Mouse (Mus musculus): ENCODE data around the gene Qsox1. TPM values are rescaled to one million over a fixed set of nuclear protein-coding genes. Genes with fewer than 3 reads are reported as not detected.
A peak's percentile ranks its signal among the peaks of the same experiment; 100 is the strongest.

Gene Qsox1
- polyA plus RNA-seq, 1 experiment from 2014 or later = 19.8 TPM

GRCm38 (mm10) chr1:155758711-155759110 lies 54.0 kb downstream of the Qsox1 start:
- no peaks in the 10 kb centered on the region for H3K4me1 ChIP-seq

GRCm38 (mm10) chr1:155757621-155758020 lies 55.1 kb downstream of the Qsox1 start:
- no peak overlapping the region for H3K4me2 ChIP-seq (replicated peaks)
- peaks cover 74% of the 10 kb centered on the region for H3K27me3 ChIP-seq
- no peaks in the 10 kb centered on the region for H3K9me3 ChIP-seq
- WGBS = 60% methylated on average over 7 of the region's 7 CpGs
- no peaks in the 10 kb centered on the region for H3K4me1 ChIP-seq
- H3K9ac ChIP-seq (replicated peaks) = no peak overlapping the region
- H3K4me3 ChIP-seq = no peak overlapping the region
- ATAC-seq (ENCODE audit: low FRiP score, low read depth) = no peak
- no peaks in the 10 kb centered on the region for H3K36me3 ChIP-seq
- H3K27ac ChIP-seq (replicated peaks) = no peak overlapping the region

More at GRCm38 (mm10) chr1:155758711-155759110, 54.0 kb downstream of the Qsox1 start:
- peak; percentile 44; the same call in 1 of the 2 replicates for ATAC-seq (ENCODE audit: low FRiP score, low read depth)
- Histone ChIP-seq H3K27me3 (peaks cover 74% of the 10 kb centered on the region), H3K4me3 (no peak overlapping the region), H3K4me2 (replicated peaks) (no peak overlapping the region), H3K9ac (replicated peaks) (no peak overlapping the region), H3K9me3 (no peaks in the 10 kb centered on the region), H3K27ac (replicated peaks) (no peak overlapping the region), H3K36me3 (no peaks in the 10 kb centered on the region)
- WGBS = 71% methylated on average over 4 of the region's 4 CpGs

- H3K4me2 ChIP-seq (replicated peaks) = no peak overlapping the region
- no peak for ATAC-seq (ENCODE audit: low FRiP score, low read depth)
- no peaks in the 10 kb centered on the region for H3K36me3 ChIP-seq
- no peaks in the 10 kb centered on the region for H3K9me3 ChIP-seq
- H3K4me1 ChIP-seq = peaks cover 12% of the 10 kb centered on the region; the same call in 1 of the 2 replicates
- 73% methylated on average over 9 of the region's 9 CpGs for WGBS
- H3K27ac ChIP-seq (replicated peaks) = no peak overlapping the region
- H3K9ac ChIP-seq (replicated peaks) = no peak overlapping the region
- peaks cover 83% of the 10 kb centered on the region for H3K27me3 ChIP-seq
- H3K4me3 ChIP-seq = no peak overlapping the region
These were observed 59.3 kb downstream of the Qsox1 start for GRCm38 (mm10) chr1:155753411-155753810.

- 65% methylated on average over 6 of the region's 6 CpGs for WGBS
- no peak within 1 kb of the TSS for H3K9ac ChIP-seq (replicated peaks)
- no peak for ATAC-seq (ENCODE audit: low FRiP score, low read depth)
- H3K4me2 ChIP-seq (replicated peaks) = no peak within 1 kb of the TSS
- no peaks in the 10 kb centered on the region for H3K36me3 ChIP-seq
- H3K9me3 ChIP-seq = no peaks in the 10 kb centered on the region
- no peak within 1 kb of the TSS for H3K4me3 ChIP-seq
- H3K27ac ChIP-seq (replicated peaks) = no peak within 1 kb of the TSS
- H3K27me3 ChIP-seq = peaks cover 85% of the 10 kb centered on the region
- H3K4me1 ChIP-seq = peaks cover 12% of the 10 kb centered on the region; the same call in 1 of the 2 replicates
These were observed 61.0 kb downstream of the Qsox1 start, which contains the start of gene Lhx4 for GRCm38 (mm10) chr1:155751484-155752255. Gene Lhx4 (minus strand): TSS chr1:155751684.

GRCm38 (mm10) chr1:155750517-155751178 lies 62.0 kb downstream of the Qsox1 start:
- Histone ChIP-seq H3K27ac (replicated peaks) (no peak overlapping the region), H3K4me2 (replicated peaks) (no peak overlapping the region), H3K4me1 (peaks cover 12% of the 10 kb centered on the region; the same call in 1 of the 2 replicates), H3K9me3 (no peaks in the 10 kb centered on the region), H3K27me3 (peaks cover 95% of the 10 kb centered on the region), H3K36me3 (no peaks in the 10 kb centered on the region), H3K4me3 (no peak overlapping the region), H3K9ac (replicated peaks) (no peak overlapping the region)
- 10% methylated on average over 11 of the region's 11 CpGs for WGBS
- ATAC-seq (ENCODE audit: low FRiP score, low read depth) = peak; percentile 41; the same call in 1 of the 2 replicates

GRCm38 (mm10) chr1:155747911-155748310 lies 64.8 kb downstream of the Qsox1 start:
- no peak for ATAC-seq (ENCODE audit: low FRiP score, low read depth)
- Histone ChIP-seq H3K27ac (replicated peaks) (no peak overlapping the region), H3K27me3 (peaks cover 88% of the 10 kb centered on the region), H3K4me2 (replicated peaks) (no peak overlapping the region), H3K9ac (replicated peaks) (no peak overlapping the region), H3K36me3 (no peaks in the 10 kb centered on the region), H3K4me1 (peaks cover 17% of the 10 kb centered on the region), H3K4me3 (no peak overlapping the region), H3K9me3 (no peaks in the 10 kb centered on the region)
- WGBS = 80% methylated on average over 5 of the region's 5 CpGs

GRCm38 (mm10) chr1:155747011-155747410 lies 65.7 kb downstream of the Qsox1 start:
- Histone ChIP-seq H3K27ac (replicated peaks) (no peak overlapping the region), H3K4me1 (peaks cover 26% of the 10 kb centered on the region), H3K9ac (replicated peaks) (no peak overlapping the region), H3K27me3 (peaks cover 88% of the 10 kb centered on the region), H3K4me2 (replicated peaks) (no peak overlapping the region), H3K9me3 (no peaks in the 10 kb centered on the region), H3K36me3 (no peaks in the 10 kb centered on the region), H3K4me3 (no peak overlapping the region)
- no peak for ATAC-seq (ENCODE audit: low FRiP score, low read depth)
- WGBS = 13% methylated on average over 8 of the region's 8 CpGs

GRCm38 (mm10) chr1:155742411-155743363 lies 70.0 kb downstream of the Qsox1 start:
- H3K27ac ChIP-seq (replicated peaks) = no peak overlapping the region
- 1% methylated on average over 79 of the region's 81 CpGs for WGBS

GRCm38 (mm10) chr1:155741988-155742387 lies 70.7 kb downstream of the Qsox1 start:
- H3K27ac ChIP-seq (replicated peaks) = no peak overlapping the region
- peak overlapping the region; percentile 88 for H3K4me2 ChIP-seq (replicated peaks)
- peaks cover 88% of the 10 kb centered on the region for H3K27me3 ChIP-seq
- H3K4me1 ChIP-seq = peaks cover 36% of the 10 kb centered on the region
- ATAC-seq (ENCODE audit: low FRiP score, low read depth) = peak; percentile 71
- 0 out of 2 replicates have a peak overlapping the region, but pooled peaks have one; percentile 44 for H3K9ac ChIP-seq (replicated peaks)
- H3K9me3 ChIP-seq = no peaks in the 10 kb centered on the region
- no peaks in the 10 kb centered on the region for H3K36me3 ChIP-seq
- peak overlapping the region; percentile 51 for H3K4me3 ChIP-seq
- 1% methylated on average over 26 of the region's 26 CpGs for WGBS

More at GRCm38 (mm10) chr1:155742411-155743363, 70.0 kb downstream of the Qsox1 start:
- peak overlapping the region; percentile 44; the same call in 1 of the 2 replicates for H3K9ac ChIP-seq (replicated peaks)
- peak overlapping the region; percentile 88 for H3K4me2 ChIP-seq (replicated peaks)
- H3K4me3 ChIP-seq = peak overlapping the region; percentile 51
- no peaks in the 10 kb centered on the region for H3K9me3 ChIP-seq
- H3K36me3 ChIP-seq = no peaks in the 10 kb centered on the region
- peak; percentile 50 for ATAC-seq (ENCODE audit: low FRiP score, low read depth)
- peaks cover 88% of the 10 kb centered on the region for H3K27me3 ChIP-seq
- H3K4me1 ChIP-seq = peaks cover 32% of the 10 kb centered on the region

- Histone ChIP-seq H3K9me3 (no peaks in the 10 kb centered on the region), H3K4me3 (peak overlapping the region; percentile 51), H3K27me3 (peaks cover 88% of the 10 kb centered on the region), H3K36me3 (no peaks in the 10 kb centered on the region), H3K4me1 (peaks cover 36% of the 10 kb centered on the region), H3K4me2 (replicated peaks) (peak overlapping the region; percentile 88), H3K27ac (replicated peaks) (no peak overlapping the region), H3K9ac (replicated peaks) (0 out of 2 replicates have a peak overlapping the region, but pooled peaks have one; percentile 44)
- peak; percentile 27; the same call in 1 of the 2 replicates for ATAC-seq (ENCODE audit: low FRiP score, low read depth)
- WGBS = under 1% methylated on average over 34 of the region's 34 CpGs
These were observed 71.2 kb downstream of the Qsox1 start for GRCm38 (mm10) chr1:155741378-155741945.
